Mouse (Mus musculus) liver, embryonic 14.5 days (tissue): ENCODE measurements around the gene Fam222b.

Experiments used
- CTCF ChIP-seq: IDR thresholded peaks from 2 replicates; pipeline ENCODE4 v1.5.1; 2016; ENCODE audit warnings: antibody characterized with exemption, low read depth, control low read depth
- EP300 ChIP-seq: IDR thresholded peaks from 2 replicates; pipeline ENCODE4 v1.6.1; 2016; ENCODE audit warnings: antibody characterized with exemption, low read depth

DNA sequence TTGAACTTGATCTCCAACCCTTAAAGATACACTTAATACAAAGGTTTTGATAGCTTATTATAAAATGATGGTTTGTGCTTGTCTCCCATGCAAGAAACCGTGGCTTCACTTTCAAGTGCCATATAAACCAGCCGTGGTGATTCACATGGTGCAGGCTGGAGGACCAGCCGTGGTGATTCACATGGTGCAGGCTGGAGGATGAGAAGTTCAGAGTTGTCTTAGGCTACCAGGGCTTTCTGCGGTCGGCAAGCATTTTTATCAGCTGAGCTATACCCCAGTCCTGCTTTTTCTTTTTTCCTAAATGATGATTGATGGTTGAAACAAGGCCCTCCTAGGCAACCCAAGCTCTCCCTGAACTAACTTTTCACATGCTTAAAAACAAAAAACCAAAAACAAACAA is 7.7 kb downstream of the Fam222b start:
- TF ChIP-seq CTCF, result no peak
- TF ChIP-seq EP300, result no peak
